Mouse (Mus musculus) granulocyte monocyte progenitor cell, adult 5-6 weeks (primary cell): ENCODE measurements around the gene Tmem56. TPM values are rescaled to one million over a fixed set of nuclear protein-coding genes. Genes with fewer than 3 reads are reported as not detected.

Source experiments
- ATAC-seq: replicated peaks from 2 replicates; pipeline ENCODE4 v1.8.0; 2016; ENCODE audit warnings: mild to moderate bottlenecking, moderate TSS enrichment, inconsistent platforms; ENCODE audit not compliant: poor library complexity, severe bottlenecking
- total RNA-seq, 2 experiments: library from RNA; stranded (forward) in 1 of 2; stranded (reverse) in 1 of 2; fragments of 200-712, 200-1000 nt in 1 of 2; fragments of >200 nt in 1 of 2; fragmentation: Nextera tagmentation in 1 of 2; gene quantifications; 2 replicates each; pipeline ENCODE4 v1.2.3; 2014 to 2017

The Tmem56 gene
- total RNA-seq, 2 experiments from 2014 or later: 0.04 to 0.21 TPM

DNA sequence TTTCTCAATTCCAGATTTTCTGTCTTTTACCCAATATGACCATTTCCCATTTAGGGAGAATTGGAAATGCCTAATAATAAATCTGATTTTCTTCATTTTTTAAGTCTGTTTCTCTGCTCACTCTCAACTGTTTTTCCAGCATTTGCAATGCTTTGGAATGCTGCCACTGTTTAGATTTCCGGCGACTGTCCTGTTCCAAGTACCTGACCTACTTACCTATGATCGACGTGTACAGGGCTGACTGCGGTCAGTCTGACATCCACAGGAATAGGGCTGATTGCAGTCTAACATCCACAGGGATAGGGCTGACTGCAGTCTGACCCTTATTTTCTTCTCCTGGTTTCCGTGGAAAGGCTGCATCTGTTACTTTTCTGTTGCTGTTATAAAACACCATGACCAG, 2.3 kb upstream of the Tmem56 start:
- no peak for ATAC-seq

DNA sequence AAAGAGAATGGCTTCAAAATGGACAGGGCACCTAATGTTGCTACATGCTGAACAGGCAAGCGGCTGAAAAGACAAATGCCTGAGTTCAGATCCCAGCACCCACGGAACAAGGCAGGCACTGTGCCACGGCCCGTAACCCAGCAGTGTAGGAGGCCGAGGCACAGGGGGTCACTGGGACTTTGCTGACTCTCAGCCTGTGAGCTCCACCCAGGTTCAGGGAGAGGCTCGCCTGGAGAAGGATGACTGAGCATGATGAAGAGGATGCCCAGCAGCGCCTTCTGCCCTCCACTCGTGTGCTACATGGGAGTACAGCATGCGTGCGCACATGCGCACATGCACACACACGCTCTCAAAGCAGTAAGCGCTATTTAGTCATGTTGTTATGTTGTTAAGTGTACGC, 3.2 kb downstream of the Tmem56 start:
- ATAC-seq: no peak

DNA sequence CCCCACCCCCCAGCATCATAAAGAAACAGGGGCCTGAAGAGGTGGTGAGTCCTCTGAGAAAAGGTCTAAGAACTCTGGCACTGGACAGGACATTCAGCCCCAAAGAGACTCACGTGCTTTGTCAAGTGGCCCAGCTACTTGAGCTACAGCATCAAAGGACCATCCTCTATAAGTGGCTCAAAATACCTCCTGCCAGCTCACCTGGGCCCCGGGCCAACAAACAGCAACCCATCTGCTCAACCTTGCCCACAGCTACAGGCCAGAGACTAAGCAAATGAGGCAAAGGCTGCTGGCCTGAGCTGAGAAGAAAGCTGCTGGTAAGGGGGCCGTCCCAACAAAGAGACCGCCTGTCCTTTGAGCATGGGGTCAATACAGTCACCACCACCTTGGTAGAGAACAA, 5.3 kb downstream of the Tmem56 start:
- no peak for ATAC-seq

DNA sequence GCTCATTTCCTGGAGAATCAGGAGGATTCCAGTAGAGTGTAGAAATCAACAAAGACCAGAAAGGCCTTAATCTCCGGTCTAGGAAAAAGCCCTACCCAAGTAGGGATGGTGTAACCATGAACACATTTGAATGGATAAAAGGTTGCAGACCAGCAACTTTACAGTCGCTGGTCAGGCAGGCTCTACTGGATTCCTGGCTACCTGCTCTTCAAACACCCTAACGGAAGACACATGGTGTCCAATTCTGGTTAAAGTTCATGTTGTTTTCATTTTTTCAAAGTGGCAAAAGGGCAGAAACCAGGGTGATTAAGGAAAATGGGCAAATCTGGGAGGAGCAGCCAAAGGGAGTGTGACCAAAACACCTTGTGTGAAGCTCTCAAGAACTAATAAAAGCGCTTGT, 5.9 kb downstream of the Tmem56 start:
- no peak for ATAC-seq

DNA sequence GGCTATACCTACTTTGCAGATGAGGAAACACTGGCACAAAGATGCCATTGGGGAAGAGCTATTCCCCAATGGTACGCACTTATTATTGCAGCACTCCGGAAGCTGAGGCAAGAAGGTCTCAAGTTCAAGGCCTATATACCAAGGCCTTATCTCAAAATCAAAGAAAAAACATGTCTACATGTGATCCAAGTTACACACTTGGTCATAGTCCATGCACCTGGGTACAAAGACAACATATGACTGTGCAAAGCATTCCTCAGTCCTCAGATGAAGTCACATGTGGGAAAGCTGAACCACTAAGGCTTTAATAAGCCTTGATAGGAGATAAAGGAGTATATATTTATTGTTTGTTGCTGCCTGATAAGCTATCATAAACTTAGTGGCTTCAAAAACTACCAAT, 8.9 kb downstream of the Tmem56 start:
- ATAC-seq: no peak

DNA sequence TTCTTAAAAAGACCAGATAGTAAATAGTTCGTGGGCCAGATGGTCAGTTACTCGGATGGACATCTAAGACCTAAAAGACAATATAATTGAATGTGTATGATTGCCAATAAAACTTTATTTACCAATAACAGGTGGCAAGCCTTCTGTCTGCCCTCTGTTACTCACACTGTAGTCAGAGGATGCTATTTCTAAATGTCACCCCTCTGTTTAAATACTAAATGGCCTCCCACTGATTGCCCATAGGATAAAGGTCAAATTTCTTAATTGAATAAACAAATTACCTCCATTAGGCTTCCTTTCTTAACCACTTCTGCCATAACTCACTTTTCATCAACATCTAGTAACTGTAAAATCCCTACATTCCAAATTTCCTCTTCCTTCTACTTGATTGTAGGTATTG, 10.3 kb downstream of the Tmem56 start:
- ATAC-seq: no peak

DNA sequence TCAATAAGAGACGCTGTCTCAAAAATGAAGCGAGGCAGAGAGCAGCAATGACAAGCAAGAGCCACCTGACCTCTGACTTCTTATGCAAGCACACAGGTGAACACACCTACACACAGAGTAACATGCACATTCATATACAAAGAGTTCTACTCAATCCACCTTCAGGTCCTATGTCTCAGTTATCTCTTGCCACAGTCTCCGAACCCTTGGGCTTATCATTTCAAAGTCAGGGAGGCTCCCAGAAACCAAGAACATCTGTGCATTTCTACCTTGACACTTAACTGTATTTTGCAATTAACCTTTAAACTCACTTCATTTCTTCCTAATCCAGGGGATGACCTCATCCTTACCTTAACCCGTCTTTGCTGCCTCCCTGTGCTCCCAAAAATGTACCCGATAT, 15.6 kb downstream of the Tmem56 start:
- ATAC-seq: no peak

DNA sequence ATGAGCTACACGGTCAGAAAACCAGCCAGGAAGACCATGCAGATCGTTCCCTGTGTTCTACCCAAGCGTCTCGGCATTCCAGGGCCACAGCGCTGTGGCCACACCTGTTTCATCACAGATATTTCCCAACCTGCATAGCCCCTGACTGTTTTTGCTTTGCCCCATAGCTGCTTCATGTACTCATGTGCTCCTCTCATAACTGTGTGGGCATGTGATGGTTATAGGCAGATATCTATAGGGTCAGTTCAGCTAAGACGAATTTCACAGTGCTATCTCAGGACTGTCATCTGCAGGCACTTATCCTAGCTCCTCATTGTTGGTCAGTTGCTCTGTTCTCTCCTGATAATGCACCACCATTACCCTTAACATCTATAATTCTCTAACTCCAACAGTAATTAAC, 18.7 kb downstream of the Tmem56 start:
- ATAC-seq: no peak

DNA sequence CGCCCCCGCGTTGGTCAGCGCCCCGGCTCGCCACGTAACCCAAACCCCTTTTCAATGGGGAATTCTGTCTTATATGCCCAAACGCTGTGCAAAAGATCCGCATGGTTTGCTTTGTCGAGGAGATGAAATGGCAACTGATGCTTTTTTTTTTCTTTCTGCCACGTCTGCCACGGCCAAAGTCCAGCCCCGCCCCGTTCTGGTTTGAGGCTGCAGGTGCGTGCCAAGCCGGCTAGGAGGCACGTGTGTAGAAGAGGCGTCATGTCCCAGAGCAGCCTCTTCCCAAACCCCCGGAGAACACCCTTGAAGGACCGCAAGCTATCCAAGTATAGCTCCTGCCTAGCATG, 19.7 kb downstream of the Tmem56 start:
- ATAC-seq: peak; percentile 17

DNA sequence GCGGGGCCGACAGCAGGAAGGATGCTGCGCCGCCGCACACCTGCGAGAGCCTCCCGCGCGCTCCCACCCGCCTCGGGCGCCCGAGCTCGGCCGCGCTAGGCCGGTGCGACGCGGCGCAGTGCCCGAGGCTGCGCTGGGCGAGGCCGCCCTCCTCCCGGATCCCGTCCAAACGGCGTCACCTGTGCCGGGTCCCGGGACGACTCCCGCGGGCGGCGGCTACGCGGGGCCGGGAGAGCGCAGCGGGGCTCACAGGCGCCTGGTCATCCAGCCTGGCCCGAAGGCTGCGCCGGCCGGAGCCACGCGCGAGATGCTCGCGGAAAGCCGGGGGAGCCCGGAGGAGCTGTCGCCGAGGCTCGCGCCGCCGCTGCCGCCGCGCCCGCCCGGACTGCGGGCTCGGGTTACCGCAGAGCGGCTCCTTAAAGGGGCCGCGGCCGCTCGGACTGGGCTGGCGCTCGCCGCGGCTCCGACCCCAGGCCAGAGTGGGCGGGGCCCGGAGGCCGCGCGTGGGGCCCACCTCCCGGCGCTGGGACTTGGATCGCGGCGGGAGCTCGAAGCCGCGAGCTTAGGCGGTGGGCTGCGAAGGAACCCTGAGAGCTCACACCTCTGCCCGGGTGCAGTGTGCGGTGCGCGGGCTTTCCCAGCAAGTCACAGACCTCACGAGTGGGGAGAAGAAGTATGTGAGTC, 20.2 kb downstream of the Tmem56 start:
- peak; percentile 52 for ATAC-seq

DNA sequence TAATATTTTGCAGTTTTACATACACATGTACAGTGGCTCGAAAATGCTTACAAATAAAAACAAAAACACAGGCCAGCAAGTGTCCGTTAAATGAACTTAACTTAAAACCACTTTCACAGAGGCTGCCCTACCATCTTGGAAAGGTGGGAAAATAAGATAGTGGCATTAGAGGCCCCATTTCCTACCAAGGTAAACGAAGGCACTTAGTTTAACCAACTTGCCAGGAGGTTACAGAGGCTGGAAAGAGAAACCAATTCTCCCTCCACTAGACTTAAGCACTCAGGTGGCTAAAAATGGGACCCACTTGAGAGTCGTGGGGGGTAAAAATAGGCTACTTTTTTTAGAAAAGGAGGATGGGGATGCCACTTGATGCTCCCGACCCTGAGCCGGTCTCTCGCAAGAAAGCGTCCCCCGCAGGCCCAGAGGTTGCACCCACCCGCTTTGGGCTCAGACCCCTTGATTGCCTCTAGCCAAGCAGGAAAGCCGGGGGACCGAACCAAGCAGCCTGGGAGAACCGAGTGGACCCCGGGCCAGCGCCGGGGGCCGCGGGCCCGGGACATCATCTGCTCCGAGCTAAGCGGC, 20.9 kb downstream of the Tmem56 start:
- ATAC-seq: no peak

DNA sequence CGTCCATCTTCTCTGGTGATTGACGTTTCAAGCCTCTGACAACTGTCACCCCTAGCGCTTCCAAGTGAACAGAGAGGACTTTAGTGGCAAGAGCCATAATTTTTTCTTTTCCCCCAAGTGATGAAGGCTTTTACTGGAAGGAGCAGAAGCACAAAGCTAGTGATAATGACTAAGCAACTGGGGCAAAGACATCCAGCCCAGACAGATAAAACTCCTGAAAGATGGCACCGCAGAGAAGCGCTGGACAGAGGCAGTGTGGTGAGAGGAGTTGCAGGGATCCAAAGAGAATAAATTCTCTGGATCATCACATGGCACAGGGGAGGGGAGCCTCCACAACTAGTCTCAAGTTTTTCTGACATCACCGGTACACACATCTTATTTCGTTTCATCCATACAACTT, 21.6 kb downstream of the Tmem56 start:
- ATAC-seq: no peak

DNA sequence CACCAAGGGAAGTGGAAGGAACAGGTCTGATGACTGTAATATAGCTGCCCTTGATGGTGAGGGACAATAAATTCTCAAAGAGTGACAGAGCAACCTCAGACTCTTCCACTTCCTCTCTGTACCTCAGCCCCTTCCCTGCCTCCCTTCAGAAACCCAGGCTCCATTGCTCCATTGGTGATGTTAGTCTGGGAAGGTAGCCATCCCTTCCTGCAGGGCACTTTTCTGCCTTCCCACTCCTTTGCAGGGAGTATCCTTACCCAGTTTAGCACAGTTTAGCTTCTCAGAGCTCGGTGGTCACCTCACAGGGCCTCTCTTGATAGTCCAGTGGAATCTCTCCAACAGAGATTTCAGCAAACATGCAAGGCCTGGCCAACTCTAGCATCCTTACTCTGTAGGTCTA, 22.1 kb downstream of the Tmem56 start:
- ATAC-seq: peak; percentile 26; the same call in 1 of the 2 replicates

DNA sequence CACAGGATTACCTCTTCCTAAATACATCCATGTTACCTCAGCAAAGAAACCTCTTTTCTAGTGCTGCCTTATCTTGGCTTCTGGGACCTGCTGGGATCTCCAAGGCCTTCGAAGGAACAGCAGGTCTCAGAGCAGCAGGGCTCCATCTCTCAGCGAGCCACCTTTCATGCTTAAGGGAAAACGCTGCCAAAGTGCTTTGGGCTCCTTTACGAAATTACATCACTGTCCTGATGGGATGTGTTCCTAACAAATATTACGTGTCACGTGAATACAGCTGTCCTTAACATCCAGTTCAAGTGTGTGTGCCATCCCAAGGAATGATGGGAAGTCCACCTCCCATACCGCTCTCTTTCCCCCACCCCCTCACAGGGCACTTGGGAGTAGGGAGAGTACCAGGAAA, 22.9 kb downstream of the Tmem56 start:
- ATAC-seq: no peak

DNA sequence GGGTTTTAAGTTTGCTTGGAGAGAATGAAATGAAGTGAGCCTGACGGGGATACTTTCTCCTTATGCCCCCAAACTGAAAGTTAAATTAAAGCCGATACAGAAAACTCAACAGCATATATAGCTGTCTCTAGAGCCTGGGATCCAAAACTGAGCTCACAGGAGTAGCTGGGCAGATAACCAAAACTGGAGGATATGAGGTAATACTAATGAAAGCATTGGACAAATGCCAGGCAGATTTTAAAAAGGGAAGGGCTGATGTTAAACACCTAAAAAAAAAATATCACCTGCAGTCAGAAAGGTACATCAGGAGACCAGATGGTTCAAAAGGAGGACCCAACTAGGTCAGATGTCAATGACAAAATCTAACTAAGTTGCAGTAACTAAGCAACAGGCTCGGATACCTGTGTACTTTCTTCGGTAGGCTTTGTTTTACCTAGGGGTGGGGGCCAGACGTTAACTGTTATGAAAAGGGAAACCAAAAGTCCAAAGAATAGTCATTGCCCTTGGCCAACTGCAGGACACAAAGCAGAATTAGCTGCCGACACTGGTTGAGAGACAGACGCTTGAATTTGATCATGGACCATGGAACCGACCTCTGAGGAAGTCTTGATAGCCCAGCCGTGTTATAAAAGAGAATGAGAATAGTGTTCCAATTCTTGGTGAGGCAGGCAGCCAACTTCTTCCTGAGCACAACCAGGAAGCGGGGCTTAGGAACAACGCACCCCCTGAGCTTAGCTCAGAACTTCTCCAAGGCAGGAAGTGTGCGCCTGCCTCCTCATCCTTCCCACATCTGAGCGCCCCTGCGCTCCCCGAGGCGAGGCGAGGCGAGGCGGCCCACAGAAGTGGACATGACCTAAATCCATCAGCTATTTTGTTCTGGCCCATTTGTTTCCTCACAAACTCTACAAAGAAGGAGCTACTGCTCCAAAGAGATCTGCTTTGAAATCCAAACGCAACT, 24.1 kb downstream of the Tmem56 start:
- ATAC-seq: peak; percentile 46

DNA sequence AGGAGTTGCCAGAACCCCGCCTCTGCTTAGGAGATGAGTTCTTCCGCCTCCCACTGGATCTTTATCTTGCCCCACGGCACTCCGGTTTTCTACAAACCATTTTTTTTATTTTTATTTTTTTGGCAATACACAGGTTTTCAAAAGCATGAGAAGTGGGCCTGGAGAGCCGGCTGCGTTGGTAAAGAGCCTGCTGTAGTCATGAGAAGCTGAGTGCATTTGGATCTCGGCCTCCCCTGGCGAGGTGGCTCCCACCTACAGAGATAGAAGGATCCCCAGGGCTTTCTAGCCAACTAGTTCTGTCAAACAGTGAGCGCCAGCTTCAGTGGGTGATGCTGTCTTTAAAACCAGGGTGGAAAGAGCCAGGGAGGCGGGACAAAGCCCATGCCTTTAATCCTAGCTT, 25.5 kb downstream of the Tmem56 start:
- no peak for ATAC-seq

DNA sequence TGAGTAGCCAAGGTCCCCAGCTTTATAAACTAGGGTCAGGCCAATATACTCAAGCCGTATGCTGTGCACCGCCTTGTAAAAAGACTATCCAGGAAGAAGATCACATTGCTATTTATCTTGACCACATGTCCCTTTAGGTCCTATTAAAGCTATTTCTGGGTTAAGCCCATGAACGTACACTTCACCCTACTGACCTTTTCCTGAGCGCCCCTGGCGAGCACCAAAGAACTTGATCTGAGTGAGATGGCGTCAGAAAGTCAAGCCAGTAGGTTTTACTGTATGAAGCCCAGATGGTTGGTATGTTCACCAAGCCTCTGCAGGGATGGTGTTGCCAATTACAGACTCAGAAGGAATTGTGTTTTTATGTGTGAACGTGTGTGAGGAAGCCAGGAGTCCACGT, 26.8 kb downstream of the Tmem56 start:
- no peak for ATAC-seq

DNA sequence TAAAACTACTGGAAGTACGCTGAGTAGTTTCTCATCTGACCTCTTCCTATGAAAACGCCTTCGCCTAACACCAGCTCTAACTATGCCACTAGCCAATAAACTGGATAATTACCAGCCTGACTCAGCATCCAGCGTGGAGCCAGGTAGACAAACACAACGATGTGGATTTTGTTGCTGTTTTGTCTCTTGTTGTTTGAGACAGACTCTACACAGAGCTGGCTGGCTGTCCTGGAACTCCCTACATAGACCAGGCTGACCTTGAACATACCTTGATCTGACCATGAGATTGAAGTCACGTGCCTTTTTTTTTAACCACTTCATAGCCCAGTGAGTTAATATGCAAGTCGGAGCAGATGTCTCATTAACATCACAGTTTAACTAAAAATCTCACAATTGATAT, 27.4 kb downstream of the Tmem56 start:
- ATAC-seq: no peak

DNA sequence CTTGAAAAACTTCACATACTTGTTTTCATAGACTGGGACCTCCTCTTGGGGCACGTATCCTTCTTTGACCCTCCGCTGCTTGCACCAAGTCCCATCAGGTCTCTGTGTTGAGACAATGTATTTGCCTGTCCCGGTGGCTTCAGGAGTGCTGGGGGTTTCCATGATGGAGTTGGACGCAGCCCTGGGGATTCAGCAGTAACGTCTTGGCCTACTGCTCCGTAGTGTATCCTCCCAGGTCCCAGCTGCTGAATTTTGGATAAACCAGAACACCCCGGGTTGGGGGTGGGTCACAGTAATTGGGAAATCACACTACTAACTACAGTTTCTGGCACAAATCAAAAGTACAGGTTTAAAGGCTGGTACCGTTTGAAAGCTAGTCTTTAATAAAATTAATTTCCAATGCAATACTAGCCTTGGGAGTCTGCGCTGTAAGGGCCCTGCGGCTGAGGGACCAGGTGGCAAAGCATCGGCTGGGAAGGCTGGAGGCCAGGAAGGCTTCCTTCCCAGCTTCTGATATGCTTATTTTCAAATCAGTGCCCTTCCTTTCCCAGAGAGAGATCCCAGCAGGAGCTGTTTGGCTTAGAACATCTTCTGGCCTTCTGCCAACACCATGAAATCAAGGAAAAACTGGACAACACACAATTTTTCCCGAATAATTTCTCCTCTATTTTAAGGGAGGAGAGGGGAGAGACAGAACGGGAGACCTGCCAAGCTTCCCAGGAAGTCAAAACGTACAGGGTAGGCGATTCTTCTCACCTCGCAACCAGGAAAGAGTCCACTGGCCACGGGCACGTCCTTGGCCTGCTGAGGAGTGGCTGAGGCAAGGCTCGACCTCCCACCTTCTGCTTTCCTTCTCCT, 32.1 kb downstream of the Tmem56 start:
- no peak for ATAC-seq

DNA sequence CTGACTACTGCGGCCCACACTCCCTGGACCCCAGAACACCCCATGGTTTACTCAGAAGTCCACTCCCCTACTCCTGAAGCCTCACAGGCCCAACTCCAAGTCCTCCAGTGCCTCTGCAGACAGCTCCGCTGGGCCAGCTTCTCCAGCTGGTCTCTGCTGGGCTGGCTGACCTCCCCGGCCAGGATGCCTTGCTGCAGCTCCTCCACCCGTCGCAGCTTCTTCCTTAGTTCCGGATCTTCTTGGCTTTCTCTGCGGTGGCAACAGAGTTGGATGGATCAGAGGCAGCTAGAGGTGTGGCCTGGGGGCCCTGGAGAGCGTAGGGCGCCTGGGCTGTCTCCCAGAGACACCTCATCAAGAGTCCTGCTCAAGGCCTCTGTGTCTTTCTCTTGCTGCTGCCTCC, 32.9 kb downstream of the Tmem56 start:
- ATAC-seq: no peak

DNA sequence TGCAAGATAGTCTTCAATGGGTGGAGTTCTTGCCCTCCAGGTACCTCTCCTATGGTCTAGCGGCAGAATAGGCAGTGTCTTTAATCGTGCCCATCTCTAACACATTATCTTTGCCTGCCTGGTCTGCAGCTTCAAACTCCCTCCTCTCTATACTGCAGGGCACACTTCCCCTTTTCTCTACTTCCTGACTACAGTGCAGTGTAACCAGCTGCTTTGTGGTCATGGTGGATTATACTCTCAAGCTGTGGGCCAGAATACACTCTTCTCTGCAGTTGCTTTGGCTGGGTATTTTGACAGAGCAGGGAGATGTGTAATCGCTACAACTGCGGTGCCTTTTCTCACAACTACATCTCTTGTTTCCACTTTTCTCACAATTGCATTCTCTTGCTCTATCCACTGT, 40.0 kb downstream of the Tmem56 start:
- ATAC-seq: peak; percentile 99
